Mouse (Mus musculus) megakaryocyte, adult 5-6 weeks (primary cell): ENCODE measurements around the gene Kat14. TPM values are rescaled to one million over a fixed set of nuclear protein-coding genes. Genes with fewer than 3 reads are reported as not detected.

ENCODE experiments used
- ATAC-seq: 2 replicates; pipeline ENCODE4 v1.8.0; 2016; ENCODE audit warnings: mild to moderate bottlenecking, inconsistent platforms; ENCODE audit not compliant: poor library complexity, severe bottlenecking
- total RNA-seq, 2 experiments: library from RNA; stranded (forward) in 1 of 2; stranded (reverse) in 1 of 2; fragments of 153-499, 151-499 nt in 1 of 2; fragments of 221-1000, 200-1000 nt in 1 of 2; gene quantifications; 2 replicates each; pipeline versions ENCODE4 v1.2.3 to v1.2.4; 2015 to 2017

Gene Kat14
- total RNA-seq, 2 experiments from 2014 or later, result 22.0 to 44.1 TPM

GRCm38 (mm10) chr2:144381293-144381692 is 12.5 kb downstream of the Kat14 start:
- no peak for ATAC-seq

DNA sequence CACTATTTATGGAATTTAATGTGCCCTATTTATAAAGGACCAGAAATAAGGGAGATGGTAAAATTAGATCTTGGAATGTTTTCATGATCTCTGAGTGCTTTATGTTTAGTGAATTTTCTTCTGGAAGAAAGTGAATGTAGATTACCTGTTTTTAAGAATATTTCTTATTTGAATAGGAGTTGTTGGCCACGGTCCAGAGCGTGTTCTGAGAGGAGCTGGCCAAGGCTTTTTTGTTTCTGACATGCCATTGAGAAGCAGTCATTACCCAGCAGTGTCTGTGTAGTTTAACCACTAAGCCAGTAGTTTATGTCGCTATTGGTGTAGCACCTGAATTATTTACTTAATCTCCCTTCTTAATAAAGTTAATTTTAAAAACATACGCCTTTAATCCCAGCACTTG is 13.0 kb downstream of the Kat14 start:
- no peak for ATAC-seq

GRCm38 (mm10) chr2:144382624-144383138 is 13.9 kb downstream of the Kat14 start:
- no peak for ATAC-seq

DNA sequence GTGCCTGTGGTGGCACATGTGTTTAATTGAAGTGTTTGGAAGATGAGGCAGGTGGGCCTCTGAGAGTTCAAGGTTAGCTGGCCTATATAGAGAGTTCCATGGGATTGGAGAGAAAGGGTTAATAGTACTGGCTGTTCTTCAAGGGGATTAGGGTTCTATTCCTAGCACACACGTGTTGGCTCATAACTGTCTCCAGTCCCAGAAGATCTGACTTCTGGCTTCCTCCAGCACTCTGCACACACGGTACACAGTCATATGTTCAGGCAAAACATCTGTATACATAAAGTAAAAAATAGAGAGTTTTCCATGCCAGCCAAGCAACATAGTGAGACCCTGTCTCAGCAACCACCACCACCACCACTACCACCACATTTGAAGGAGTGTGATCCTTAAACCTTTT is 17.5 kb downstream of the Kat14 start:
- ATAC-seq, result no peak

GRCm38 (mm10) chr2:144388416-144388815 is 19.6 kb downstream of the Kat14 start:
- no peak for ATAC-seq

- no peak for ATAC-seq
These were observed 30.7 kb downstream of the Kat14 start for GRCm38 (mm10) chr2:144399531-144399930.

- no peak for ATAC-seq
These were observed 31.9 kb downstream of the Kat14 start for GRCm38 (mm10) chr2:144400659-144401058.

DNA sequence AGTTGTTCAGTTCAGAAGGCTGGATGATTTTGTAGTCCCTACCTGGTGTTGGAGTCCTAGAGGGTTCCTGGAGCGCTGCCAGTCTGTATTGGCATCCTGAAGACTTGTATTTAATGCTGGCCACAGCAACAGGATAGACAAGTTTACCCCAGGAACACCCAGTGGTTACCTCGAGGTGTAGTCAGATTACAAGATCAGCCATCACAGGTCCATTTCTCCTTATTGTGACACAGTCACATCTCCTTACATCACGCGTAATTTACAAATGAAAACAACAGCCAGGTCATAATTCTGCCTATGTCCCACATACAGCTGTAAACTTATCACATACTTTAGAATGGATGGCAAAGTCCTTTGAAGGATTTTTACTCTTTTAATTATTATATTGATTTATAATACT is 40.3 kb downstream of the Kat14 start:
- ATAC-seq, result no peak

- no peak for ATAC-seq
These were observed 41.8 kb downstream of the Kat14 start for GRCm38 (mm10) chr2:144410603-144411002.

GRCm38 (mm10) chr2:144414646-144415045 is 45.9 kb downstream of the Kat14 start:
- ATAC-seq, result no peak

GRCm38 (mm10) chr2:144416859-144417258 is 48.1 kb downstream of the Kat14 start:
- no peak for ATAC-seq

- no peak for ATAC-seq
These were observed 49.3 kb downstream of the Kat14 start for GRCm38 (mm10) chr2:144418062-144418461.

- no peak for ATAC-seq
These were observed 53.4 kb downstream of the Kat14 start for GRCm38 (mm10) chr2:144422094-144422675.

DNA sequence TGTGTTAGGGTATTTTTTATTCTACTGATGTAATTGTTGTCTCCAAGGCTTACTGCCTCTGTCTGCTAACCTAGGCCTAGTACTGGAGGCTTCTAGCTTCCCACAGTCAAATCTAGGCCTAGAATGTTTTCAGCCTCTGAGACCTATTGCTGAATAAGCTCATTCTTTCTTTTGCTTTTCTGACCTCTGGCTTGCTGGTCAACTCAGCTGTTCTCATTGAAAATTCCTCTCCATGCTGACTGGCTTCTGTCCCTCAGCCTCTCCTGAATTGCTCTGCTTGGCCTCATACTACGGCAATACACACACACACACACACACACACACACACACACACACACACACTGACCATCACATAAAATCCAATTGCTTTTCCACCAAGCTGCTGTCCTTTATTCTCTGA is 57.0 kb downstream of the Kat14 start:
- no peak for ATAC-seq

DNA sequence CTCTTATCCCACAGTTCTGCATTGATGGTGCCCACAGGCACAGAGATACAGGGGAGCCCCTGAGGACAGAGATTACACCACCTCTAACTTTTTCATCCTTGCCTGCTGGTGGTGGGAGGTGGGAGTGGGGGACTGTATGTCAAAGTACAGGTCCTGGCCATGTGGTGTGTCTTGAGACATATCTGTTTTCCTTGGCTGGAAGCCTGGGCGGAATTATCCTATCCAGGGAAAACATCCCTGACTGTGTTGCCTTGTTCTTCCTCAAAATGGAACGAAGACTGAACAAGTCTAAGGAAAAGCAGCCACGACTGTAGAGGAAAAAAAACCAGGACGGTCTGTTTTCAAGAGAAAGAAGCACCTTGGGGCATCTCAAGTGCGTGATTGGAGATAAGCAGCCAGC is 59.1 kb downstream of the Kat14 start:
- peak; percentile 5; the same call in 1 of the 2 replicates for ATAC-seq

GRCm38 (mm10) chr2:144428659-144429058 is 59.9 kb downstream of the Kat14 start:
- ATAC-seq, result no peak

GRCm38 (mm10) chr2:144429171-144429570 is 60.4 kb downstream of the Kat14 start:
- no peak for ATAC-seq

GRCm38 (mm10) chr2:144431286-144431825 is 62.6 kb downstream of the Kat14 start:
- ATAC-seq, result no peak

DNA sequence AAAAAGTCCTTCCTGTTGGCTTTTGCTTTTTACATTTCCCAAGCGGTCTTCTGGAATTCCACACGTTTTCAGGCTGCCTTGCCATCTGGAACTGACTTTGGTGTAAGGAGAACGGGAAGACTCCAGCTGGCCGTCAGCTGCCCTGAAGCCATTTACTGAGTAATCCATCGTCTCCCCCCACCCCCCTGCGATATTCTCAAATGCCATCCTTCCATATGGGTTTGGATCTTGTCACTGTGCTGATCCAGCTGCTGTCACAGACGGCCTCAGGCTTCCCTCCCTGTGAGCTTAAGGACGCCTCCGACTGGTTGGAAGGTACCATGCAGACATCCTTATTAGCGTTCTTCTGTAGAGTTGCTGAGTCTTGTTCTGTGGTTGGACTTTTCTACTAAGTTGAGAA is 66.9 kb downstream of the Kat14 start:
- no peak for ATAC-seq

DNA sequence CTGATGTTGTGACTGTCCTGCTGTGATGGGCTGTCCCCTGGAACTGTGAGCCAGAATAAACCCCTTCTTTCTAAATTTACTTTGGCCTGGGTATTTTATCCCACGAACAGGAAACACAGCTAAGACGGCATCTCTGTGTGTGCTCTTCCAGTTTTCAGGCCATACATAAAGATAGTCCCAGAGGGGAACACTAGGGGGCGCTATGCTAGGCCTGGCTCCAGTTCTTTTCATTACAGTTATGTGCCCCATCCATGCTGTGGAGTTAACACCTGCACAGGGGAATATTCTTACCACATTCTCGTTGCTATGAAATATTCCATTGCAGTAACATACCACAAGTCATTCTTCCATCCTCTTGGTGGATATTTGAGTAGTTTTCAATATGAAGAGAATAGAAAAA is 69.6 kb downstream of the Kat14 start:
- no peak for ATAC-seq

DNA sequence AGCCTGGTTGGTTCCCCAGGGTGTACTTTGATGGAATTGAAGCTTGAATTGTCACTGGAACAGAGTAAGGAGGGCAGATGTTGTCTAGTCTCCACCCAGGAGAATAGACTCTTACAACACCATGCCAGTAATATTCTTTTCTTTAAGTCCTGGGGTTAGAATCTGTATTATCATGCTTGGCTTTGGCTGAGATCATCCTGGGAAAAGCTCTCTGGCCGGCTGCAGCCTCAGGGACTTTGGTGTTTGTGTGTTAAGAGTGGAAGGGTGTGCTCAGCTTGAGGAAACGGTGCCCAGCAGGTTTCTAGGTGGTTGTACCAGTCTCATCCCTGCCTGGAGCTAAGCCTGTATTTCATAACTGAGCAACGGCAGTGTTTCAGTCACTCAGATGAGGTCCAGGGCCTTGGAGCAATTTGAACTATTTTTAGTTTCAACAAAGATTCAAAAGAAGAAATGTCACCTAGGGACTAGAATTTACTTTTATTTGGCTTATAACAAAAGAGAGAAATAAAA is 70.5 kb downstream of the Kat14 start:
- no peak for ATAC-seq

- ATAC-seq, result peak; percentile 95
These were observed 72.7 kb downstream of the Kat14 start for GRCm38 (mm10) chr2:144441386-144441915.
